Mouse (Mus musculus): ENCODE measurements around the gene Oaf. TPM values are rescaled to one million over a fixed set of nuclear protein-coding genes. Genes with fewer than 3 reads are reported as not detected.

Oaf gene
- 3.1 TPM for polyA plus RNA-seq (2015; fragmentation: Illumina TruSeq; extraction: RNeasy Lipid Tissue Mini Kit (QIAGEN cat#74804); ENCODE audit: insufficient read depth, low replicate concordance)

DNA sequence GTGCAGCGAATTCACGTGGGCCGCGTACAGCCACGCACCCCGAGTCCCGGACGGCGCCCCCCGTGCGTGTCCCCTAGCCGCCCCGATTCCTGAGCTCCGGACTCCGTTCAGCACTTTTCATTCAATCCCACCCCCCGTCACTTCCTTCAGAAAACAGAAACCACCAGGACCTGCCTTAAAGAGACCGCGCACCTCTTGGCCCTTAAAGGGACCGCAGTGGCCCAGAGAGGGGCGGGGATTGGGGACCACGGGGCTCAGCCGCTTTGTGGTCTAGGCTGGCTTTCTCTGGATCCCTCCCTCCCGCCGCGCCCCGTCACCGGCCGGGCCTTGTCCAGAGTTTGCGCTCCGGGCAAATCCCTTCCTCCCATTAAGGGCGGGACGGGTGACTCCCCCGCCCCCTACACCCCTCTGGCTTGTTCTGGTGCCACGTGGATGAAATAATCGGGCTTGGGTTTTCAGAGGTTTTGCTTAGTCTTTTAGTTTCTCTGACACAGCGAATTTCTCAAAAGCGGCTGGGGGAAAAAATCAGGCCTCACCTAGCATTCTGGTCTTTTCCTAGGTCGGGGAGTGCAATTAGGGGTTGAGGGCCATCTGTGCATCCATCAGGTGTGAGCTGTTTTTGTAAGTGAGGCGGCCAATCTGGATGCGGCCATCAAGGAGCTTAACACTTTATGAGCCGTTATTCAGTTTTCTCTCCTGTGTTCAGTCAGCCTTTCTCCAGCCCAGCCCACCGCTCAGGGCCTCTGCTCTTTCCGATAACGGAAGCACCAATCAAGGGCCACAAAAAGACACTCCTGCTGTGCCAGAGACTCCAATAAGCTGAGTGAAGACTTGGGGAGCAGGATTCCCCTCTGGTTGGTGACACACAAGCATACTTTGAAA, at the start of gene Oaf:
Gene Oaf (minus strand): TSS at position 200 of the 882 bp plus-strand sequence.

DNA sequence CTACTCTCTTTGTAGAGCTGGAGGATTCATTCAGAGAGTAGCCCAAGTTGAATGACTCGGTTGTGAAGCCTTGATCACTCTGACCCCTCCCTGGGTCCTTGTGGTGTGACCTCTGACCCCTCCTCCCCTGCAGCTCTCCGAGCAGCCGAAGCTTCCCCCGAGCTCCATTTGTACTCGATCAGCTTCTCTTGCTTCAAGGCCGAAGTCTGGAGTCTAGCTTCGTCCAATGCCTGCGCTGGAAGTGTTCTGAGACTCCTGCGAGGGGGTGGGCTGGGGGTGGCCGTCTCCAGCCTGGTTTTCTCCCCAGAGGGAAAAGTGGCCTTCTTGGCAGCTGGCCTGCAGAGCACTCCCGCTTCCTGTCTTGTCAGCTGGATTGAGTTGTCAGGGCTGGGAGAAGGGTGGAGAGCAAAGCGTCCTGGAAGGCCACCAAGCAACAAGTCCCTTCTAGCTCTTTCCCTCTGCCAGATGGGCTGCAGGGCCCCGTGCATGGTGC, 29.5 kb downstream of the Oaf start, which contains the start of gene Pou2f3:
Gene Pou2f3 (minus strand): TSS at position 180 of the 493 bp plus-strand sequence.

Other genes starting within 250 kb of the Oaf start
- 28.3 TPM for gene Arhgef12, start 132.7 kb downstream of the Oaf start, polyA plus RNA-seq (2015; fragmentation: Illumina TruSeq; extraction: RNeasy Lipid Tissue Mini Kit (QIAGEN cat#74804); ENCODE audit: insufficient read depth, low replicate concordance)
- 2.0 TPM for gene Tmem136, start 123.3 kb downstream of the Oaf start, polyA plus RNA-seq (2015; fragmentation: Illumina TruSeq; extraction: RNeasy Lipid Tissue Mini Kit (QIAGEN cat#74804); ENCODE audit: insufficient read depth, low replicate concordance)
- 0.08 TPM for gene Pou2f3, start 29.5 kb downstream of the Oaf start, polyA plus RNA-seq (2015; fragmentation: Illumina TruSeq; extraction: RNeasy Lipid Tissue Mini Kit (QIAGEN cat#74804); ENCODE audit: insufficient read depth, low replicate concordance)
- not detected for gene Trim29, start 70.9 kb upstream of the Oaf start, polyA plus RNA-seq (2015; fragmentation: Illumina TruSeq; extraction: RNeasy Lipid Tissue Mini Kit (QIAGEN cat#74804); ENCODE audit: insufficient read depth, low replicate concordance)

All from spleen, adult 10 weeks (tissue).